Mouse (Mus musculus) embryonic facial prominence, embryonic 14.5 days (tissue): ENCODE results near the gene Saal1. TPM values are rescaled to one million over a fixed set of nuclear protein-coding genes. Genes with fewer than 3 reads are reported as not detected.
"Not testable (repeated sequence)": the region's sequence is repeated elsewhere in the genome, so short reads cannot be mapped to it uniquely, and the experiment has no call there.

Experiments
- ATAC-seq: fragments of 200-750 bp; cut with Nextera tagmentation; 2 replicates; pipeline ENCODE4 v1.8.0; 2017; ENCODE audit warnings: low read depth, moderate number of reproducible peaks, moderate TSS enrichment
- DNase-seq: peaks from one replicate; pipeline ENCODE4 v3.0.0-alpha.2; 2015; ENCODE audit warnings: low spot score
- H3K27ac ChIP-seq: fragments of 300-500 bp; sonication (generic); replicated peaks from 2 replicates; pipeline ENCODE4 v1.5.1; 2014; ENCODE audit warnings: low read depth, mild to moderate bottlenecking, low read length, moderate library complexity
- H3K27me3 ChIP-seq: fragments of 300-500 bp; sonication (generic); replicated peaks from 2 replicates; pipeline ENCODE4 v1.6.1; 2014; ENCODE audit warnings: low read length; ENCODE audit not compliant: control insufficient read depth, insufficient read depth
- H3K36me3 ChIP-seq: fragments of 300-500 bp; sonication (generic); 2 replicates; pipeline ENCODE4 v1.6.1; 2014; ENCODE audit warnings: low read length, mixed read lengths; ENCODE audit not compliant: control insufficient read depth, insufficient read depth
- H3K4me1 ChIP-seq: fragments of 300-500 bp; sonication (generic); 2 replicates; pipeline ENCODE4 v1.6.1; 2014; ENCODE audit warnings: antibody characterized with exemption, low read length; ENCODE audit not compliant: control insufficient read depth, insufficient read depth
- H3K4me2 ChIP-seq: fragments of 300-500 bp; sonication (generic); 2 replicates; pipeline ENCODE4 v1.6.1; 2014; ENCODE audit warnings: low read depth, mild to moderate bottlenecking, low read length, moderate library complexity, mixed read lengths
- H3K4me3 ChIP-seq: fragments of 300-500 bp; sonication (generic); 2 replicates; pipeline ENCODE4 v1.5.1; 2014; ENCODE audit warnings: low read depth, mild to moderate bottlenecking, low read length
- H3K9ac ChIP-seq: fragments of 300-500 bp; sonication (generic); 2 replicates; pipeline ENCODE4 v1.6.1; 2014; ENCODE audit warnings: low read depth, mild to moderate bottlenecking, low read length, moderate library complexity, mixed read lengths
- H3K9me3 ChIP-seq: fragments of 300-500 bp; sonication (generic); 2 replicates; pipeline ENCODE4 v1.6.1; 2016; ENCODE audit warnings: low read length; ENCODE audit not compliant: control insufficient read depth
- WGBS: fragments of 180-500 bp; shearing (Covaris S2); extraction: QIAGEN DNeasy Blood & Tissue Kit; methylation state at CpG from one replicate; pipeline ENCODE4 v1.1.7; 2014; 5-methylcytosine and 5-hydroxymethylcytosine counted together
- polyA plus RNA-seq: library from polyadenylated mRNA; unstranded; fragments of >200 nt; fragmentation: Nextera tagmentation; extraction: Ambion mirVana; gene quantifications from 2 replicates; pipeline ENCODE4 v1.2.1, GENCODE M21; 2014

Saal1 gene
- polyA plus RNA-seq, 1 experiment from 2014 or later = 26.8 TPM

GRCm38 (mm10) chr7:46650231-46650630 lies 60.2 kb downstream of the Saal1 start:
- H3K27ac ChIP-seq, H3K36me3 ChIP-seq, H3K9ac ChIP-seq, H3K9me3 ChIP-seq, H3K4me2 ChIP-seq, ATAC-seq, H3K4me1 ChIP-seq, H3K4me3 ChIP-seq, H3K27me3 ChIP-seq: not testable (repeated sequence)
- 44% methylated on average over 5 of the region's 5 CpGs for WGBS
- peak; percentile 24 for DNase-seq

GRCm38 (mm10) chr7:46648431-46649140 lies 61.9 kb downstream of the Saal1 start:
- Histone ChIP-seq H3K36me3 (no peaks in the 10 kb centered on the region), H3K27ac (no peak overlapping the region), H3K9me3 (no peaks in the 10 kb centered on the region), H3K27me3 (no peaks in the 10 kb centered on the region; the same call in 1 of the 2 replicates), H3K4me3 (no peak overlapping the region), H3K9ac (no peak overlapping the region), H3K4me2 (no peak overlapping the region), H3K4me1 (no peaks in the 10 kb centered on the region)
- DNase-seq = no peak
- 74% methylated on average over 4 of the region's 4 CpGs for WGBS
- ATAC-seq = no peak

DNA sequence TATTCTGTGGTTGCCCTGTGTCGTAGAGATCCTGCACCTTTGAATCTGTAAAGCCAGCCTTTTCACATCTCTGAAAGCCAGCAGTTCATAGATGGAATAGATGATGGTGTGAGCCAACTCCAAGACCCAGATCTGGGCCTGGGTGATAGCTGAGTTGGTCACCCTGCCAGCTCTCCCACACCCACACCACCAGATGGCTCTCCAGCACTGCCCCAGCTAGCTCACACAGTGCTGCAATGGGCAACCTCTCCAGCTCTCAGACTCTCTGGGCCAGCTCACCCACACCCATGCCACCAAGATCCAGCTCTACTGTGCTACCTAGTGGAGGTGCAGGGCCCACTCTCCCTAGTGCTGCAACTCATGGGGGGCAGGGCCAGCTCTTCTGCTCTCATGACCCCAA lies 67.3 kb downstream of the Saal1 start:
- WGBS = 88% methylated on average over 1 of the region's 1 CpGs
- Histone ChIP-seq H3K9ac (no peak overlapping the region), H3K36me3 (no peaks in the 10 kb centered on the region), H3K27me3 (no peaks in the 10 kb centered on the region), H3K9me3 (no peaks in the 10 kb centered on the region), H3K27ac (no peak overlapping the region), H3K4me1 (peaks cover 11% of the 10 kb centered on the region), H3K4me3 (no peak overlapping the region), H3K4me2 (no peak overlapping the region)
- DNase-seq (no peak), ATAC-seq (no peak)

DNA sequence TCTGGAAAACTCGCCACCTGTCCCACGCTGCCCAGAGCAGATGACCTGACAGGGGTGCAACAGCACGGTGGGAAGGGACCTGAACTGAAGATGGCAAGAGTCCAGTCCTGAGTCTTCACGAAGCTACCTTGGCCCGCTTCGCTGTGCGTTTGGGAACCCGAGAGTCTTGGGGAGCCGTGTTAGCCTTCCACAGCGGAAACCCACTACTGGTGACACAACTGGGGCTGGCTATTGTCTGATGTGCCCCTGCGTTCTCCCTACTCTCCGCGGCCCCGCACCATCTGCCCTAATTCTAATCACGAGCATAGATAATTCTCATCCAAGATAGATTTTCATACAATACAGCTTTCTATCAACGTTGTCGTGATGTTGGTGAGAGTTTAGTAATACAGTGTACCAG lies 70.4 kb downstream of the Saal1 start:
- Histone ChIP-seq H3K36me3 (no peaks in the 10 kb centered on the region), H3K4me3 (peak overlapping the region; percentile 71), H3K9me3 (no peaks in the 10 kb centered on the region), H3K9ac (peak overlapping the region; percentile 73), H3K4me1 (peaks cover 11% of the 10 kb centered on the region), H3K4me2 (peak overlapping the region; percentile 92), H3K27me3 (no peaks in the 10 kb centered on the region), H3K27ac (no peak overlapping the region)
- ATAC-seq (0 out of 2 replicates have a peak, but pooled peaks have one; percentile 1), DNase-seq (no peak)
- 20% methylated on average over 17 of the region's 17 CpGs for WGBS

DNA sequence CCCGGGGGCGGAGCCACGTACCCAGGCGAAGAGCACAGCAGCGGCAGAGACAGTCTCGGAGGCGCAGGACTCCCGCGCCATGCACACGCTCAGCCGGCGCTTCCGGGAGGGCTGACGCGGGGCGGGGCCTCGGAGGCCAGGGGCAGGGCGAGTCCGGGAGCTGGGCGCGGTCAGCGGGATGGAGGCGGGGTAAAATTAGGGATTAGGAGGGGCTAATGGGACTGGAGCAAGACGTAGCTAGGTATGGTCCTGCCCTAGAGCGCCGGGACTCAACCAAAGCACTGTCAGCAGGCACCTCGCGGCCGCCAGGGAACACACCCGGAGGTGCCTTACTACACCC lies 70.8 kb downstream of the Saal1 start, which contains the start of gene Sergef:
Gene Sergef, minus strand, starts transcription at position 116 of the 340 bp plus-strand sequence.
- WGBS = under 1% methylated on average over 28 of the region's 30 CpGs

DNA sequence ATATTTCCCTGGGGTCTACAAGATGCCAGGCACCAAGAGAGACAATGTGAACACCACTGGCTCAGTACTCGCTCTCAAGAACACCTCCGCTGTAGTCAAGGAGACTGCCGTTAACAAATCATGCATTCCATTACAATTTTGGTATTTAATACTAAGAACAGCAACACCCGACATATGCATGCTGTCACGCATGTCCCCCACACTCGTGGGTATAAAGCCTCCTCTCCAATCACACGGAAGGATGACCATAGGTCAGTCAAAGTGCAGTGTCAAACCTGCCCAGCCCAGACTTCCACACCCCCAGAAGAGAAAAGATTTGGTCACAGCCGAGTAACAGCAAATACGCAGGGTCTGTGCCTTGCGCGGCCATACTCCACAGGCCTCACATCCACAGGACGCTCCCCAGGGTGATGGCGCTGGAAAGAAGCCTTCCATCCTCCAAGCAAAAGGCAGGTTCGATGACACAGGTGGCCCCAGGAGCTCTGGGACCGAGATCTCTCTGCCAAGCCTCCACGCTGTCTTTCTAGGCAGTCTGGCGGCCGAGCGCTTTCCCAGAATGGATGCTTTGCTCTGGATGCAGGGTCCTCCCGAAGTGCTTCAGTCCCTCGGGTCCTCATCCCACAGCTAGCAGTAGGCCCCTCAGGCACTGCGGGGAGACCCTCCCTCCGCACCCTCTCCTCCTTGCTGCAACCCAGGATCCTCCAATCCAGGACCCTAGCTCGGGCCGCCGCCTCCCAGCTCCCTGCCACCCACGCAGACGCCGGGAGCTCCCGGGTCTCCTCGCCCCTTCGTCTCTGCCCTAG lies 71.4 kb downstream of the Saal1 start:
- Histone ChIP-seq H3K36me3 (no peaks in the 10 kb centered on the region), H3K4me3 (peak overlapping the region; percentile 71), H3K4me2 (peak overlapping the region; percentile 92), H3K9ac (peak overlapping the region; percentile 73), H3K9me3 (no peaks in the 10 kb centered on the region), H3K27me3 (no peaks in the 10 kb centered on the region), H3K4me1 (peaks cover 11% of the 10 kb centered on the region), H3K27ac (no peak overlapping the region)
- ATAC-seq = peak; percentile 10; the same call in 1 of the 2 replicates
- 11% methylated on average over 27 of the region's 32 CpGs for WGBS
- DNase-seq = no peak

More for the DNA sequence above, 70.8 kb downstream of the Saal1 start, which contains the start of gene Sergef:
- Histone ChIP-seq H3K27me3 (no peaks in the 10 kb centered on the region), H3K4me3 (peak within 1 kb of the TSS; percentile 71), H3K9me3 (no peaks in the 10 kb centered on the region), H3K36me3 (no peaks in the 10 kb centered on the region), H3K4me1 (peaks cover 11% of the 10 kb centered on the region), H3K4me2 (peak within 1 kb of the TSS; percentile 92), H3K9ac (peak within 1 kb of the TSS; percentile 73), H3K27ac (no peak within 1 kb of the TSS)
- ATAC-seq (peak; percentile 97), DNase-seq (peak; percentile 92)

Other genes starting within 250 kb of the Saal1 start
- gene Sergef, start 70.9 kb downstream of the Saal1 start, polyA plus RNA-seq = 12.3 and 14.3 TPM in 2 replicates
- 0.83 and 1.9 TPM in 2 replicates for gene Tph1, start 38.1 kb downstream of the Saal1 start, polyA plus RNA-seq
- gene Saa3, start 5.0 kb upstream of the Saal1 start, polyA plus RNA-seq = 0.61 TPM in 1 of 2 replicates, not detected in the other
- not detected in 2 replicates for gene Saa4, start 21.9 kb upstream of the Saal1 start, polyA plus RNA-seq
- 0.51 TPM in 1 of 2 replicates, not detected in the other for gene Saa1, start 32.3 kb upstream of the Saal1 start, polyA plus RNA-seq
- not detected in 2 replicates for gene Saa2, start 41.1 kb upstream of the Saal1 start, polyA plus RNA-seq
- 16.2 and 17.3 TPM in 2 replicates for gene Hps5, start 85.4 kb upstream of the Saal1 start, polyA plus RNA-seq
- gene Gtf2h1, start 85.4 kb upstream of the Saal1 start, polyA plus RNA-seq = 51.2 and 56.7 TPM in 2 replicates
- gene Ldha, start 130.8 kb upstream of the Saal1 start, polyA plus RNA-seq = 1,559 and 1,681 TPM in 2 replicates
- gene Ldhc, start 150.5 kb upstream of the Saal1 start, polyA plus RNA-seq = 0.26 TPM in 1 of 2 replicates, not detected in the other
- gene Tsg101, start 209.3 kb upstream of the Saal1 start, polyA plus RNA-seq = 174 and 178 TPM in 2 replicates
- gene Uevld, start 247.8 kb upstream of the Saal1 start, polyA plus RNA-seq = 9.7 and 11.0 TPM in 2 replicates